10 mouse cellular contexts compared by ENCODE assay signal in the genomic region with DNA sequence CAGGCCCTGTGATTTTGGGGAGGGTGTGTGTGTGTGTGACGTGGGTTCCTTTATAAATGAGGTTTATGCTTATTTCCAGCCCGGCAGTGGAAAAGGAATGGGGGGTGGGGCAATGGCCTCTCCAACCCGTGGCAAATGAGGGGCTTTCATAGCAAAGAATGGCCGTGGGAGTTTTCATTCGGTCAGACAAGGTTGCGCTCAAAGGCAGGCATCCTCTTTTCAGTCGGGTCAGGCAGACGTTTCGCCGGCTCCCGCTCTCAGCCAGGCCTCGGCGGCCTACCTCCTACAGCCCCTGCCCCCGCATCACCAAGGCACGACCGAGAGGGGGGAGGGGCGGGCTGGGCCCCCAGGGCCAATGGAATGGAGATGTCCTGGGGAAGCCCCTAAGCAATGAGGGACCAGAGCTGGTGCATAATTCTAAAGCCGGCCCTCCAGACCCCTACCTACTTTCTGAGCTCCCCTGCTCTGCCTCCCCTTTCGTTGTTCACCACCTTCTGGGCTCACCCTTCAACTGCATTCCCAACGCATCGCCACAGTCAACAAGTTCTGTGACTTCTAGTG. TPM values are rescaled to one million over a fixed set of nuclear protein-coding genes. Genes with fewer than 3 reads are reported as not detected.
DNase-seq lines count a peak whose midpoint lies in the region; ATAC-seq and TF ChIP-seq lines count a peak whose summit lies in the region.
"Had no signal": no experiment of that assay in that cellular context is flagged by ENCODE, and none has a peak within 500 bp of the region (broad histone marks: within the 10 kb centered on the region; RNA-seq: fewer than 3 reads in every experiment).

No protein-coding gene starts in this region.

- no peak for DNase-seq in heart, postnatal 14 days
- peak; percentile 48 for DNase-seq in retina, embryonic 14.5 days (ENCODE audit: low spot score)
- no peak for DNase-seq in lung, postnatal 0 days (ENCODE audit: low spot score)
- no peak for DNase-seq in kidney, postnatal 14 days
- DNase-seq: adrenal gland, adult 2 months; thymus, postnatal 25 days had no signal

- H3K36me3 ChIP-seq in heart, embryonic 15.5 days, result no peaks in the 10 kb centered on the region
- no peaks in the 10 kb centered on the region for H3K36me3 ChIP-seq in embryonic facial prominence, embryonic 13.5 days
- no peaks in the 10 kb centered on the region for H3K36me3 ChIP-seq in limb, embryonic 12.5 days
- no peaks in the 10 kb centered on the region for H3K36me3 ChIP-seq in lung, postnatal 0 days (ENCODE audit: insufficient read depth, low read length)
- H3K36me3 ChIP-seq: intestine, embryonic 15.5 days had no signal

- WGBS in heart, embryonic 15.5 days, result 6% methylated on average over 21 of the region's 21 CpGs
- 4% methylated on average over 21 of the region's 21 CpGs for WGBS in embryonic facial prominence, embryonic 13.5 days
- 3% methylated on average over 21 of the region's 21 CpGs for WGBS in limb, embryonic 12.5 days
- 4% methylated on average over 20 of the region's 21 CpGs for WGBS in lung, postnatal 0 days

- no peak for ATAC-seq in heart, embryonic 15.5 days (replicated peaks; ENCODE audit: insufficient number of reproducible peaks, insufficient read depth, low FRiP score, low read depth)
- ATAC-seq in embryonic facial prominence, embryonic 13.5 days (ENCODE audit: insufficient number of reproducible peaks, insufficient read depth, low FRiP score, low TSS enrichment, low read depth), result no peak
- no peak for ATAC-seq in limb, embryonic 12.5 days (ENCODE audit: insufficient number of reproducible peaks, insufficient read depth, low FRiP score, low TSS enrichment, low read depth)
- no peak for ATAC-seq in lung, postnatal 0 days
- ATAC-seq: intestine, embryonic 15.5 days had no signal

- 0 out of 2 replicates have a peak overlapping the region, but pooled peaks have one; percentile 12 for H3K4me3 ChIP-seq in heart, embryonic 15.5 days
- H3K4me3 ChIP-seq in embryonic facial prominence, embryonic 13.5 days, result peak overlapping the region; percentile 29
- peak overlapping the region; percentile 29 for H3K4me3 ChIP-seq in limb, embryonic 12.5 days (replicated peaks)
- no peak overlapping the region for H3K4me3 ChIP-seq in lung, postnatal 0 days (ENCODE audit: low read depth, low read length)
- H3K4me3 ChIP-seq: intestine, embryonic 15.5 days had no signal

- H3K27ac ChIP-seq in heart, embryonic 15.5 days, result no peak overlapping the region
- H3K27ac ChIP-seq in embryonic facial prominence, embryonic 13.5 days, result peak overlapping the region; percentile 87
- H3K27ac ChIP-seq in limb, embryonic 12.5 days, result peak overlapping the region; percentile 85
- H3K27ac ChIP-seq in lung, postnatal 0 days (ENCODE audit: low read length), result no peak overlapping the region
- H3K27ac ChIP-seq: intestine, embryonic 15.5 days had no signal

- H3K4me2 ChIP-seq in heart, embryonic 15.5 days, result peak overlapping the region; percentile 23; the same call in 1 of the 2 replicates
- H3K4me2 ChIP-seq in embryonic facial prominence, embryonic 13.5 days, result peak overlapping the region; percentile 85
- H3K4me2 ChIP-seq in limb, embryonic 12.5 days, result peak overlapping the region; percentile 53
- H3K4me2 ChIP-seq in lung, postnatal 0 days (replicated peaks; ENCODE audit: low read depth, low read length), result no peak overlapping the region
- H3K4me2 ChIP-seq: intestine, embryonic 15.5 days had no signal

- no peak overlapping the region for H3K9ac ChIP-seq in heart, embryonic 15.5 days
- H3K9ac ChIP-seq in embryonic facial prominence, embryonic 13.5 days, result peak overlapping the region; percentile 64
- peak overlapping the region; percentile 47; the same call in 1 of the 2 replicates for H3K9ac ChIP-seq in limb, embryonic 12.5 days (replicated peaks)
- no peak overlapping the region for H3K9ac ChIP-seq in lung, postnatal 0 days (replicated peaks; ENCODE audit: low read depth)
- H3K9ac ChIP-seq: intestine, embryonic 15.5 days had no signal

- no peaks in the 10 kb centered on the region for H3K9me3 ChIP-seq in heart, embryonic 15.5 days (replicated peaks)
- H3K9me3 ChIP-seq in embryonic facial prominence, embryonic 13.5 days, result no peaks in the 10 kb centered on the region
- H3K9me3 ChIP-seq in limb, embryonic 12.5 days, result no peaks in the 10 kb centered on the region
- H3K9me3 ChIP-seq in lung, postnatal 0 days (ENCODE audit: low read length), result no peaks in the 10 kb centered on the region
- H3K9me3 ChIP-seq: intestine, embryonic 15.5 days had no signal

- no peak for TF ChIP-seq CTCF in lung, postnatal 0 days (IDR thresholded peaks at IDR 0.05)

- H3K4me1 ChIP-seq in heart, embryonic 15.5 days (replicated peaks), result peaks cover 27% of the 10 kb centered on the region
- H3K4me1 ChIP-seq in embryonic facial prominence, embryonic 13.5 days, result peaks cover 54% of the 10 kb centered on the region
- H3K4me1 ChIP-seq in limb, embryonic 12.5 days (replicated peaks), result peaks cover 54% of the 10 kb centered on the region
- H3K4me1 ChIP-seq in lung, postnatal 0 days (ENCODE audit: insufficient read depth, low read depth, low read length), result peaks cover 4% of the 10 kb centered on the region; the same call in 1 of the 2 replicates

- H3K27me3 ChIP-seq in heart, embryonic 15.5 days, result peaks cover 89% of the 10 kb centered on the region
- H3K27me3 ChIP-seq in embryonic facial prominence, embryonic 13.5 days, result peaks cover 72% of the 10 kb centered on the region
- H3K27me3 ChIP-seq in limb, embryonic 12.5 days, result peaks cover 78% of the 10 kb centered on the region
- peaks cover 59% of the 10 kb centered on the region for H3K27me3 ChIP-seq in lung, postnatal 0 days (replicated peaks; ENCODE audit: insufficient read depth, low read length)

- intact Hi-C loops in heart, postnatal 14 days (cut with DNase I), result loop anchor here (5.0 kb wide), 2 partner anchors 128 to 298 kb away; no protein-coding TSS in a partner anchor

- no peak for TF ChIP-seq EP300 in lung, postnatal 0 days (IDR thresholded peaks at IDR 0.05)

RNA-seq across cellular contexts. Expression of a gene that starts 8.4 kb away (rescaled TPM):
- 2.4 TPM in 2 replicates for polyA plus RNA-seq in heart, embryonic 15.5 days (2015; fragmentation: Nextera tagmentation; extraction: Ambion mirVana)
- under 1 TPM; 0.65 to 0.71 TPM for total RNA-seq in heart, postnatal 14 days (2021)
- 31.7 and 41.1 TPM in 2 replicates for polyA plus RNA-seq in embryonic facial prominence, embryonic 13.5 days (2015; fragmentation: Nextera tagmentation; extraction: Ambion mirVana)
- polyA plus RNA-seq in limb, embryonic 12.5 days (2016; fragmentation: Nextera tagmentation; extraction: Ambion mirVana), result 64.2 and 72.0 TPM in 2 replicates
- 0.07 and 0.12 TPM in 2 replicates for polyA plus RNA-seq in lung, postnatal 0 days (2015; fragmentation: Nextera tagmentation; extraction: Ambion mirVana)

Comparison
In these comparisons a context has a peak if more than half of its experiments do, and no peak if none do; other contexts are left out.
1. H3K27ac ChIP-seq: peak in embryonic facial prominence, embryonic 13.5 days (single experiment) and limb, embryonic 12.5 days (single experiment); none in heart, embryonic 15.5 days (single experiment) and lung, postnatal 0 days (single experiment).
2. H3K9ac ChIP-seq: peak in embryonic facial prominence, embryonic 13.5 days (single experiment) and limb, embryonic 12.5 days (single experiment); none in heart, embryonic 15.5 days (single experiment) and lung, postnatal 0 days (single experiment).